Mouse (Mus musculus) CD4-positive, CD25-positive, alpha-beta regulatory T cell, adult 4 months (primary cell): ENCODE results near the gene Cul7. TPM values are rescaled to one million over a fixed set of nuclear protein-coding genes. Genes with fewer than 3 reads are reported as not detected.
A peak's percentile ranks its signal among the peaks of the same experiment; 100 is the strongest.

Experiments
- ATAC-seq: one replicate; pipeline ENCODE4 v1.8.0; 2017
- polyA plus RNA-seq, 2 experiments: library from polyadenylated mRNA; unstranded; fragments of 100-300 nt; shearing (Covaris generic); gene quantifications; one replicate each; pipeline ENCODE4 v1.2.1; 2017

Cul7 gene
- polyA plus RNA-seq, 2 experiments from 2014 or later: 3.3 to 5.9 TPM

DNA sequence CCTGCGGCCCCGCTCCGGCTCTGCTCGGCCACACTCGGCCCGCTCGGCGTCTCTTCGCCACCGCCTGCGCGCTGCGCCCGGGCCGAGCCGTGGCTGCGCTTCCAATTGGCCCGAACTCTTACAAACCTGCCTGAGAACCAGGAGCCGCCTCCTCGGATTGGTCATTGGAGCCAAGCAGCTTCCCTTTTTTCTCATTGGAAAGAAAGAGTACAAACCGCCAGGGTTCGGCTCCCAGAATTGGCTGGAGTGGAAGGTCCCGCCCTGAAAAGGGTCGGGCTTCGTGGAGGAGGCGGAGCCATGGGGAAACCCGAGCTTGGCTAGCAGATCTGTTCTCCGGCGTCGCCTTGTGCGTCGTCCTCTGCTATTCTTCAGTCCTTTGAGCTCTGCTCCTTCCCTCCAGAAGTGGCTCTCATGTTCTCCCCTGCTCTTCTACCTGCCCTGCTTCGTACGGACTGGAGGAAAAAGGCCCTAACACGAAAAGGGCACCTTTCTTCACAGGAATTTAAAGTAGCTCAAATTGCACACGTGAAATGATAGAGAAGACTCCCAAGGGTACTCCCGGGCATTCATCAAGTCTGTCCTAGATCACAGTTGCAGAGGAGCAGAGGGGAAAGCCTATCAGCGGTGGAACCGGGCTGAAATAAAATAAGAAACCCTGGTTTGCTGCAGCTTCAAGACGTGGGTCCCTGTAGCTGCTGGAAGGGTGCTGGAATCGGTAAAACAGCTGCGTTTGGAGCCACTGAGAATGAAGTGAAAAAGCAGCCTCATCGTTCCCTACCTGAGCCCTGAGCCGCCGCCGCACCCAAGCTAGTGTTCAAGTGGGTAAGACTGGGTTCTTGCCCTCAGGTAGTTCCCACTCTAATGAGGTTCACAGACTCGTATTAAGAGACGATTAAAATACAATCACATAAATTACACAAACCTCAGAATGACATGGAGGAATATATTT is 55.0 kb downstream of the Cul7 start, which contains the start of gene Ppp2r5d:
Gene Ppp2r5d, minus strand, starts transcription at position 225 of the 949 bp plus-strand sequence.
- ATAC-seq: peak; percentile 99

DNA sequence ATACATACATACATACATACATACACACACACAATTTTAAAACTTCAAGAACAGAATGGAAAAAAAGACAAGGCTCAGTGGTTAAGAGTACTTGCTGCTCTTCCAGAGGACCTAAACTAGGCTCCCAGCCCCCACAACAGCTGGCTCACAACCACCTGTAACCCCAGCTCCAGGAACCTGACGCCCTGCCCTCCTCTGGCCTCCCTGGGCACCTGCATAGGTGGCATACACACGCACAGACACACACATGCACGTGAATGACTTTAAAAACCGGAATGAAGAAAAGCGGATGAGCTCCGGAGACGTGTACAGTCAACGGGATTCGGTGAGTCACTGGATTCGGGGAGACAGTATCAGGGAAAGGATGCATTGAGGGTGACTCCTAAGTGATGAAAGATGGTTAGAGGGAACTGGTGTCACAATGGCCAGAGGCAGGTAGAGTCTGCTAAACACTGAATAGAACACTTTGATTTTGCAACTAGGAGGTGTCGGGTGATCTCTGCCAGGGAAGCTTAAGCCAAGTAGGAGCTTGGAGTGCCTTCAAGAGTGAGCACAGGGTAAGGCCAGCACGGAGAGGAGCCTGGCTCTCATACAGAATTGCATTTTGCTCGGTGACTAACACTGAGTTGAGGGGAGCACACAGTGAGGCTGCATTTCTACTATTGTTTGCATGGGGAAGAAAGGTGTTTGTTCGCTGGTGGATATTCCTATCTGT is 56.4 kb downstream of the Cul7 start:
- no peak for ATAC-seq

DNA sequence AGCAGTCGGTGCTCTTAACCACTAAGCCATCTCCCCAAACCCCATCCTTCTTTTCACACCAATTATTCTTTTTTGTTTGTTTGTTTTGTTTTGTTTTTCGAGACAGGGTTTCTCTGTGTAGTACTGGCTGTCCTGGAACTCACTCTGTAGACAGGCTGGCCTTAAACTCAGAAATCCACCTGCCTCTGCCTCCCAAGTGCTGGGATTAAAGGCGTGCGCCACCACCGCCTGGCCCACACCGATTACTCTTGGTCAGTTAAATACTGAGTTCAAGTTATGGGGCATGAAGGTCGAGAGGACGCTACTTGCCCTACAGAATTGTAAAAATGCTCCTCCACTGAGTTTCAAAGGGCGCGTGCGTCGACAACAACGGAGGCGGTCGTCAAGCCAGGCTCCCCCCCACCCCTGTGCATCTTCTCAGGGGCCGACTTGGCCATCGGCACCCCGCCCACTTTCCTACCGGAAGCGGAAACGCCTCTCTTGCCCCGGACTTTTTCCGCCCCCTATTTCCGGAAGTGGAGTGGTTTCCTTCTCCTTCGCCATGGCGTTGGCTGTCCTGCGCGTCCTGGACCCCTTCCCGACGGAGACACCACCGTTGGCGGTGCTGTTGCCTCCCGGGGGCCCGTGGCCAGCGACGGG is 60.9 kb downstream of the Cul7 start, which contains the start of gene Pex6:
Gene Pex6, plus strand, starts transcription at position 505 of the 639 bp plus-strand sequence.
- peak; percentile 97 for ATAC-seq

DNA sequence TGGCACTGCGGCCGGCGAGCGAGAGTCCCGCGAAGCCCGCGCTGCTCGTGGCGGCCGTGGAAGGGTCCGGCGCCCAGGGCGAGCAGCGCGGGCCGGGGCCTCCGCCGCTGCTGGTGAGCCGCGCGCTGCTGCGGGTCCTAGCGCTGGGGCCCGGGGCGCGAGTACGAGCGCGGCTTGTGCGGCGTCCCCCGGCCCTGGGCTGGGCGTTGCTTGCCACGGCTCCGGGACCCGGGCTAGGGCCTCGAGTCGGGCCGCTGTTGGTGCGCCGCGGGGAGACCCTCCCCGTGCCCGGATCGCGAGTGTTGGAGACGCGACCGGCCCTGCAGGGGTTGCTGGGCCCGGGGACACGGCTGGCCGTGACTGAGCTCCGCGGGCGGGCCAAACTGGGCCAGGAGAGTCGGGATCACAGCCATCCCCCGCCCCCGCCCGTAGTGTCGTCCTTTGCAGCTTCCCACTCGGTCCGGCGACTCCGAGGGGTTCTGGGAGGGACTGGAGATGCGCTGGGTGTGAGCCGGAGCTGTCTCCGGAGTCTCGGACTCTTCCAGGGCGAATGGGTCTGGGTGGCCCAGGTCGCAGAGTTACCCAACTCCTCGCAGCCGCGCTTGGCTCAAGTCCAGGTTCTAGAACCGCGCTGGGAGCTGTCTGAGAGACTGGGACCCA is 61.6 kb downstream of the Cul7 start:
- ATAC-seq: peak; percentile 38

DNA sequence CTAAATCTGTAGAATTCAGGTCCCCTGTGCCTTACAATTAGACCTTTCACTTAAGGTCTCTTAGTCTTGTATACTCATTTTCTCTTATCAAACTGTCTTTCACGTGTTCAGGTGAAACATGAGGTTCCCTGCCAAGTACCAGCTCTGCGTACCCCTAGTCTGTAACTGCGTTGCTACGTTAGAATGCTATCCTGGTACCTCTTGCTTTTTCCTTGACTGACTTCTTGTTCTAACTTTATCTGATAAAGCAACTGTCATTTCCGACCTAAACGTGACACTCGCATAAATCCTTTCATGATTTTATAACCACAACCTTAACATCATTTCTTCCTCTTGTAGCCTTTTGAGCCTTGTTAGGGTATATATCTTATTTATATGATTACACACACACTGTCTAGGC is 62.3 kb downstream of the Cul7 start:
- peak; percentile 9 for ATAC-seq

DNA sequence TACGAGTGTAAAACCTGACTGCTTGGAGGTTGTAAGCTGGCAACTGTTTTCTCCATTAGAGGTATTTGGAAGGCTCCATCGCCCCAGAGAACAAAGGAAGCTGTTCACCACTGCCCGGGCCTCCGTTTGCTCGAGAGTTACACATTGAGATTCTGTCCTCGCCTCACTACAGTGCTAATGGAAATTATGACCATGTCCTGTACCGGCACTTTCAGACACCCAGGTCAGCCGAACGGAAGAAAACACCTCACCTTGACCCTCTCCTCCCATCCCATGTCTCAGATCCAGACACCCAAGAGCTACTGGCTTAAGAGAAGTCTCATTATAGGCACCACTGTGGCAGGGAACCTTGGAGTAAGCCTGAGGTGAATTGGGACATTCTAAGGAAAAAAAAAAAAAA is 63.7 kb downstream of the Cul7 start:
- no peak for ATAC-seq

Other genes with a start within 250 kb of the Cul7 start
- gene Crip3, start 221.4 kb upstream of the Cul7 start, polyA plus RNA-seq: not detected
- not detected for gene Slc22a7, start 211.9 kb upstream of the Cul7 start, polyA plus RNA-seq
- gene Ttbk1, start 162.7 kb upstream of the Cul7 start, polyA plus RNA-seq: under 1 TPM; 0.24 to 0.55 TPM
- 1 to 10 TPM; 6.4 to 6.9 TPM for gene Dnph1, start 153.6 kb upstream of the Cul7 start, polyA plus RNA-seq
- 1 to 10 TPM; 4.2 to 5.6 TPM for gene Cul9, start 103.9 kb upstream of the Cul7 start, polyA plus RNA-seq
- 1 to 10 TPM; 7.3 to 8.2 TPM for gene Srf, start 94.2 kb upstream of the Cul7 start, polyA plus RNA-seq
- not detected for gene Ptk7, start 20.8 kb upstream of the Cul7 start, polyA plus RNA-seq
- 10 to 100 TPM; 13.6 to 14.7 TPM for gene Klc4, start 4.3 kb upstream of the Cul7 start, polyA plus RNA-seq
- gene Mrpl2, start 4.1 kb upstream of the Cul7 start, polyA plus RNA-seq: 10 to 100 TPM; 57.0 to 65.9 TPM
- 10 to 100 TPM; 47.2 to 62.6 TPM for gene Rrp36, start 24.0 kb downstream of the Cul7 start, polyA plus RNA-seq
- 100 to 1,000 TPM; 185 to 202 TPM for gene Mea1, start 28.5 kb downstream of the Cul7 start, polyA plus RNA-seq
- 10 to 100 TPM; 22.1 to 25.8 TPM for gene Klhdc3, start 30.6 kb downstream of the Cul7 start, polyA plus RNA-seq
- gene Ppp2r5d, start 54.8 kb downstream of the Cul7 start, polyA plus RNA-seq: 10 to 100 TPM; 19.7 to 31.4 TPM
- gene Pex6, start 61.1 kb downstream of the Cul7 start, polyA plus RNA-seq: 1 to 10 TPM; 5.0 to 7.2 TPM
- not detected for gene Gnmt, start 78.8 kb downstream of the Cul7 start, polyA plus RNA-seq
- 10 to 100 TPM; 24.4 to 25.5 TPM for gene Cnpy3, start 101.9 kb downstream of the Cul7 start, polyA plus RNA-seq
- gene Ptcra, start 113.4 kb downstream of the Cul7 start, polyA plus RNA-seq: under 1 TPM in 1 of 2 experiments, not detected in 1; 0.49 TPM
- 10 to 100 TPM; 16.1 to 18.9 TPM for gene 2310039H08Rik, start 122.3 kb downstream of the Cul7 start, polyA plus RNA-seq
- gene Rpl7l1, start 132.3 kb downstream of the Cul7 start, polyA plus RNA-seq: 100 to 1,000 TPM; 159 to 205 TPM
- 10 to 100 TPM; 10.8 to 11.9 TPM for gene Bicral, start 208.1 kb downstream of the Cul7 start, polyA plus RNA-seq
- 1 to 10 TPM; 8.4 to 9.1 TPM for gene Tbcc, start 240.3 kb downstream of the Cul7 start, polyA plus RNA-seq